Mouse (Mus musculus) Patski (cell line): Measurements from ENCODE around the gene C2cd3. TPM values are rescaled to one million over a fixed set of nuclear protein-coding genes. Genes with fewer than 3 reads are reported as not detected.

Experiments used
- ATAC-seq: fragments of 100-300 bp; one replicate; pipeline ENCODE4 v1.8.0; 2021
- CTCF ChIA-PET: fragments of 350-600 bp; sonication (Branson Sonifier 250); formaldehyde crosslinking; loops from one replicate; lab custom pipeline; 2022; ENCODE audit warnings: inconsistent platforms; lab: Charles Lee
- POLR2A ChIA-PET: fragments of 350-600 bp; sonication (Branson Sonifier 250); formaldehyde crosslinking; loops from one replicate; lab custom pipeline; 2022; ENCODE audit warnings: antibody characterized with exemption, inconsistent platforms; lab: Charles Lee
- DNase-seq: peaks from one replicate; pipeline ENCODE4 v3.0.0-alpha.2; 2011; ENCODE audit warnings: low read depth, low spot score
- H3K27me3 ChIP-seq: fragments of 371-371 bp; one replicate; pipeline ENCODE4 v1.5.1; 2021
- CTCF ChIP-seq: fragments of 100-300 bp; IDR thresholded peaks from one replicate; pipeline ENCODE4 v1.5.1; 2021
- in situ Hi-C: fragments of 300-500 bp; cut with MboI; formaldehyde crosslinking; loops from 3 replicates; pipeline ENCODE4 v1.11.1; 2018; ENCODE audit warnings: low pct_unique_long_range_greater_than_20kb, mixed read lengths
- polyA plus RNA-seq: library from polyadenylated mRNA; unstranded; gene quantifications from one replicate; pipeline ENCODE4 v1.2.3, GENCODE M21; 2021

Gene C2cd3
- polyA plus RNA-seq, 1 experiment from 2014 or later, result 27.0 TPM

DNA sequence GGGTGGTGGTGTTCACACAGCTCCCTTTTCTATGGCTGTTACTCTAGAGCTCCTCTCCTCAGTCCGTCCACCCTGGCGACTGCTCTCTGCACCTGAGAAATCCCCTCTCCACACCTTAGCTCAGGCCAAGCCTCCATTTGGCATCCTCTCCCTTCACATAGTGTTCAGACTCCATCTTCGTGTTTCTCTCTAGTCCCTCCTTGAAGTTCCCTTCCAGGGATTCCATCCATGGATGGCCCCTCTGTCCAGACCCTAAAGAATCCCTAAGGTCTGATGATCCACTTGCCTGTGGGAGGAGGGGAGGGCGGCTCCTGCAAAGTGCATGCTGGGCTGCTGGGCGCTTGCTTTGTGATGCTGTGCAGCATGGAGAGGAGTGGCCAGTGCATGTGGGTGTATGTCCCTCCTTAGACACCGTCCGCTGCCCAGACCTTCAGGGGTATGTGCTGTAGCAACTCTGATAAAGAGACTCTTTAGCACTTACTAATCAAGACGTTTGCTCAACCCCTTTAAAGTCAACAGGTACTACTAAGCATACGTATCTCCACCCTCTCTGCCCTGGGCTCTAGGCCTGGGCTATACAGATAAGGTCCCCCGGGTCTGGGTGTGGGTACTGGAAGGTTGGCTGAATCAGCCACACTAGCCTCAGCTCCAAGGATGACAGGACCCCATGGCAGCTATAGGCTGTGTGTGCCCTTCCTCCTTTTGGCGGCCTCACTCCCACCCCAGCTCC, 94.9 kb downstream of the C2cd3 start:
- CTCF ChIA-PET, result interaction anchor here (0.7 kb wide), 1 partner anchor 24 kb away, joined by 3 read pairs; no protein-coding TSS in a partner anchor
- no peak for ATAC-seq
- TF ChIP-seq CTCF, result no peak
- POLR2A ChIA-PET, result no interaction called here
- in situ Hi-C loops, result no loop called here
- H3K27me3 ChIP-seq, result no peaks in the 10 kb centered on the region
- no peak for DNase-seq

DNA sequence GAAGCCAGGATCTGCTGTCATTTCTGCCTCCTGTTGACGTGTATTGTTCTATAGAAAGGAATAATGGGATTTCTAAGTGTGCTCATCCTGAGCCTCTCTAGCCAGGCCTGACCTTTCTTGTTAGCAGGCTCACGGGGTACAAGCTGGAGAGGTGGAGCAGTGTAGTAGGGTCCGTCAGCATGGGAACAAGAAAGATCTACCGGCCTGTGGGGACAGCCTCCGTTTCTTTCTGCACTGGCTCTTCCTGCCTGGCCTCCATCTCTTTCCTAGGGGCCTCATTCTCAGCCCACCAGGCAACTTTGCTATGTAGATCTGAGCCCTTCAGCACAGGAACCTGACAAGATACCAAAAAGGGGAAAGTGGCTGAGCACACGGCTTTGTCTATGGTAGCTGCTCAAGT, 96.7 kb downstream of the C2cd3 start:
- DNase-seq, result no peak

DNA sequence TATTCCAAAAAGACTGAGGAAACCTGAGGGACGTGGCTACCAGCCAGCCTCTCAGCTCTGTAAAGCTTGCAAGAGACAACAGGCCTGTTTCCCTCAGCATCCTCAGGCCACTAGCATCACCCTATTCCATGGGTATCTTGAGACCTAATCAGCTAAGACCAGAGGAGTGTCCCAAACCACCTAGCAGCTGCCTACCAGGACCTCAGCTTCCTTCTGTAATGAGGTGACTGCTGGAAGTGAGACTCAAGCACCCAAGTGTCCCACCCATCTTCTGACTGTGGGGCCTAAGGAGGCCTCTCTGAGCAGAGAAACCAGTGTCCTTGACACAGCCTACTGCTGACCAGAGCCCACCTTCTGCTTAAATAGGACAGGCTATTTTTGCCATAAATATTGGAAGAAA, 97.5 kb downstream of the C2cd3 start:
- no peak for ATAC-seq
- no peaks in the 10 kb centered on the region for H3K27me3 ChIP-seq
- TF ChIP-seq CTCF, result no peak
- ChIA-PET POLR2A (no interaction called here), CTCF (no interaction called here)
- DNase-seq, result no peak
- in situ Hi-C loops, result no loop called here

More for the DNA sequence above, 96.7 kb downstream of the C2cd3 start:
- no peak for TF ChIP-seq CTCF
- ChIA-PET CTCF (interaction anchor here (1.0 kb wide), 1 partner anchor 40 kb away, joined by 3 read pairs; no protein-coding TSS in a partner anchor), POLR2A (no interaction called here)
- no peaks in the 10 kb centered on the region for H3K27me3 ChIP-seq
- in situ Hi-C loops, result no loop called here
- no peak for ATAC-seq

DNA sequence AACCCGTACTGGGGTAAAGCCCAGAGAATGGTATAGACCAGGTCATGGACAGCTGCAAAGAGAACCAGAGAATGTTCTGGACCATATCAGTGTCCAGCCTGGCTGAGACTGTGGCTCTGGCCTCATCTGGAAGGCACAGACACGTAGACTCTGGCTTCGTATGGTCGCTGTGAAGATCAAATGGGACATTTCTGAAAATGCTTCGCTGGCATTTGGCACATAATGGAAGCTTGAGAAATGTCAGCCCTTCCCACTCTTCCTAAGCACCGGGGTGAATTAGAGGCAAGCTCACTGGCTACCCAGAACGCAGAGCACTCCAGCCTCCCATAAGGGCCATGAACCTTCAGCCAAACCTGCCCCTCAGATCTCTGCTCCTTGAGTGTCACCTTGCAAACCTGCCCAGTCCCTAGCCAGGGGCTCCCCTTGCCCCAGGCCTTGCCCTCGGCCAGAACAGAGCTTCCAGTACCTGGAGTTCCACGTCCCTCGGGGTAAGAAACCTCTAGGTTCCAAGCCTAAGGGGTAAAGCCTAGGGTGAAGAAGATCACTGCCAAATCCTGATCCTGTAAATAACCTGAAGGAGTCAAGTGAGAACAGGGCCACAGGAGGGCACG, 98.9 kb downstream of the C2cd3 start:
- ATAC-seq (no peak), DNase-seq (no peak)
- CTCF ChIA-PET, result interaction anchor here (1.3 to 1.5 kb wide), 2 partner anchors 20 to 55 kb away, joined by 3 to 6 read pairs; no protein-coding TSS in a partner anchor
- in situ Hi-C loops, result no loop called here
- H3K27me3 ChIP-seq, result no peaks in the 10 kb centered on the region
- no peak for TF ChIP-seq CTCF
- POLR2A ChIA-PET, result no interaction called here

DNA sequence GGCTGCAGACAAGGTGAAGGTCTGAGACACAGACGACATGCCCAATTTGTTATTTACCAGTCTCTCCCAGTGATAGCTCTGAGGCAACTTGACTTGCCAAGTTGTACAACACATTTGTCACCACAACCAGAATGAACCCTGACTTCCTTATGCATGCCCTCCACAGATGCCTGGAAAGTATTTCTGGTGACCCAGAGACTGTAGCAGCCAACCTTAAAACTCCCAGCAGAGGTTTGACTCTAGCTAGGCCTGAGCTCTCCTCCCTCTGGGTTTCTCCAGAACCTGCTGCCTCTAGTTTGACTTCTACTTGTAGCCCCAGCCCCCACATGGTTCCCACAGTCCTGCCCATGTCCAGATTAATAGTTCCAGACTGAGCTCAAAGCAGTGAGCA, 99.4 kb downstream of the C2cd3 start:
- CTCF ChIA-PET, result interaction anchor here (1.3 to 1.5 kb wide), 2 partner anchors 19 to 55 kb away, joined by 3 to 6 read pairs; no protein-coding TSS in a partner anchor
- no peak for TF ChIP-seq CTCF
- DNase-seq, result no peak
- POLR2A ChIA-PET, result no interaction called here
- H3K27me3 ChIP-seq, result no peaks in the 10 kb centered on the region
- ATAC-seq, result no peak
- in situ Hi-C loops, result no loop called here

DNA sequence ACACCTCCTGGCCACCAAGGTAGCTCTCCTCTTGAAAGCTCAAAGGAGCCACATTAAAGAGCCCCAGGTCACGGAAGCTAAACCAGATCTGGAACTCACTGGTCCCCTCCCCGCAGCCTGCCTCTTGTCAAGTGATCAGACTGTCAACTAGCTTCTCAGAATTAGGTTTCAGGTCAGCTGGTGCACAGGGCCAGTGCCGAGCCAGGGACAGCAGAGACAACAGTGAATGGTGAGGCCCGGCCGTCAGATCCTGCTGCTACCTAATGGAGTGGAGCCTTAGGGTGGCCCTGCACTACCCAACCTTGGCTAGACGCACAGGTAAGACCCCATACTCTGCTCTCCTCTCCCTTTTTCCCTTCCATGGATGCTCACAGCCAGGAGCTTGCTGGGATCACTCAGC, 100.7 kb downstream of the C2cd3 start, which contains the start of gene Ucp3:
Ucp3 (plus strand) TSS at position 214 of the 400 bp plus-strand sequence.
- ChIA-PET CTCF (no interaction called here), POLR2A (no interaction called here)
- in situ Hi-C loops, result no loop called here
- ATAC-seq, result no peak
- no peak for DNase-seq
- no peaks in the 10 kb centered on the region for H3K27me3 ChIP-seq
- TF ChIP-seq CTCF, result no peak

DNA sequence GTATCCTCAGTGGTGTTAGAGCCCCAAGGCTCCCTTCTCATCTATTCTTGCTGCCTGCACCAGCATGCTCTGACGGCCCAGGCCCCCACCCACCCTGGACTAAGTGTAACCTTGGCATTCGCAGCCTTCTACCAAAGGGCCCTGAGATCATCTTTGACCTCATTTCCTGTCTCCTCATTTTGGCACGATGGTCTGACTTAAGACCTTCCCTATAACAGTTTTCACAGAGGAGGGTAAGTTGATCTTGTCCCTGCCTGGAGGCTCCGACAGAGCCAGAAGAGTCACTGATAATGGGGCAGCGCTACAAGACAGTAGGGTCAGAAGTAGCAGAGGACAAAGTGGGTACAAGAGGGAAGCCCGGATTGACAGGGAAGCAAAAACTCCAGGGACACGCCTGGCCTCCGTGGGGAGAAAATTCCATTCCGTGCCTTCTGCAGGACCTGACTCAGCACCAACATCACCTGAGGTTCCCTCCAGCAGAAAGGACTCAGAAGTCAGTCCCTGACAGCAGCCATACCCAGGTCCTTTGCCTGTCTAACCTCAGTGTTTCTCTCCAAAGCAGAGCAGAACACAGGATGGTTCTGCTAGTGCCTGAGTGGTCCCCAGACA, 101.9 kb downstream of the C2cd3 start:
- in situ Hi-C loops, result no loop called here
- DNase-seq (no peak), ATAC-seq (no peak)
- ChIA-PET CTCF (no interaction called here), POLR2A (no interaction called here)
- no peak for TF ChIP-seq CTCF
- no peaks in the 10 kb centered on the region for H3K27me3 ChIP-seq

DNA sequence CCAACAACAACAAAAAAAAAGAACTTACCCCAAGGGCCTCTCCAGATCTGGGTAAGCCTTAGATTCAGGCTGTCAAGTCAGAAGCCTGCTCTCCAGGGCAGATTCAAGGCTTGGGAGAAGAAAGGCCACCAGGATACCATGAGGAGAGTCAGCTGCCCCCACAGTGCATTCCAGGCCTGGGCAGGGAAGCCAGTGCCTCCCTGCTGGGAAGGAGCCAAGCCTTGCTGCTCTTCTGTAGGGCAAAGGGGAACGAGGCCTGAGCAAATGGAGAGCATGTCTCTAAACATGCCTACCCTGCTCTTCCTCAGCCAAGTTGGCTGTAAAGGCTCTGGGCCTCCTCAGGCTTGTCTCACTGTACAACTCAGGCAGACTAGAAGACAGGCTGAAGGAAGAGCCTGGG, 102.6 kb downstream of the C2cd3 start:
- no peak for ATAC-seq
- no peak for TF ChIP-seq CTCF
- in situ Hi-C loops, result no loop called here
- no peaks in the 10 kb centered on the region for H3K27me3 ChIP-seq
- no peak for DNase-seq
- ChIA-PET POLR2A (no interaction called here), CTCF (interaction anchor here (1.4 kb wide), 1 partner anchor 9 kb away, joined by 3 read pairs; no protein-coding TSS in a partner anchor)

DNA sequence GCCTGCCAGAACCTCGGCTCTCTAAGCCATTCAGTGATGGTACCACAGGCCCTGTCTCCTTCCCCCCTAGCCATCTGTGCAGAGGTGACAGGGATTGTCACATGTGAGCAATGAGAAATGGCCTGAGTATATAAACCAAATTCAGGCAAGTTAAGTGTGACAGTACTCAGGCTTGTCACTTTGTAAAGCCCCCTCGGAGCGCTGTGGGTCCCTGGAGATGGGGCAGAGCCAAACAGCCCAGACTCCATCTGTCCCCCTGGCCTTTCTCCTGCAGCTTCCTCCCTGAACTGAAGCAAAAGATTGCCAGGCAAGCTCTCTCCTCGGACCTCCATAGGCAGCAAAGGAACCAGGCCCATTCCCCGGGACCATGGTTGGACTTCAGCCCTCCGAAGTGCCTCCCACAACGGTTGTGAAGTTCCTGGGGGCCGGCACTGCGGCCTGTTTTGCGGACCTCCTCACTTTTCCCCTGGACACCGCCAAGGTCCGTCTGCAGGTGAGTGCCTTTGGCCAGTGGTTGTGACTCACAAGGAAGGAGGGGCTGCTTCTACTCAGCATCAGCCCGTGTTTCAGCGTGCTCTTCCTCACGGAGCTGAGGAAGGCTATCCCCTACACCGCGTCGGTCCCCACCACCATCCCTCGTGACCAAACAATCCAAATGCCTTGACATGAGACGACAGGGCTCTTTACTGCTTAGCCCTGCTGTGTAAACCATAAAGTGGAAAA, 107.2 kb downstream of the C2cd3 start:
- in situ Hi-C loops, result no loop called here
- H3K27me3 ChIP-seq, result no peaks in the 10 kb centered on the region
- ChIA-PET CTCF (no interaction called here), POLR2A (no interaction called here)
- no peak for TF ChIP-seq CTCF
- ATAC-seq (no peak), DNase-seq (no peak)

DNA sequence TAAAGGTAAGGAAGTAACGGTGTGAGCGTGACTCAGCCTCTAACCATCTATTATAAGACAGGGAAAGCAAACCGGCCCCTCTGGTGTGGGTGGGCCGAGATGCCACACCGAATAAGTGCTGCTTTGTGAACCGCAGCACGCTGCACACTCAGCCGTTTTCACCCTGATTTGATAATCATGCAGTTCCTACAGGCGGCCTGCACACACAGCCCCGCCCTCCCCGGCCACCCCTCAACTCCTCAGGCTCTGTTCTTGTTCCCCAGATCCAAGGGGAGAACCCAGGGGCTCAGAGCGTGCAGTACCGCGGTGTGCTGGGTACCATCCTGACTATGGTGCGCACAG, 107.8 kb downstream of the C2cd3 start:
- DNase-seq (no peak), ATAC-seq (peak; percentile 73)
- ChIA-PET CTCF (no interaction called here), POLR2A (no interaction called here)
- TF ChIP-seq CTCF, result no peak
- in situ Hi-C loops, result no loop called here
- H3K27me3 ChIP-seq, result no peaks in the 10 kb centered on the region
